Mouse (Mus musculus): Measurements from ENCODE around the gene Neo1. TPM values are rescaled to one million over a fixed set of nuclear protein-coding genes. Genes with fewer than 3 reads are reported as not detected.

Gene Neo1
- polyA plus RNA-seq, 2 experiments, result 1.5 TPM

DNA sequence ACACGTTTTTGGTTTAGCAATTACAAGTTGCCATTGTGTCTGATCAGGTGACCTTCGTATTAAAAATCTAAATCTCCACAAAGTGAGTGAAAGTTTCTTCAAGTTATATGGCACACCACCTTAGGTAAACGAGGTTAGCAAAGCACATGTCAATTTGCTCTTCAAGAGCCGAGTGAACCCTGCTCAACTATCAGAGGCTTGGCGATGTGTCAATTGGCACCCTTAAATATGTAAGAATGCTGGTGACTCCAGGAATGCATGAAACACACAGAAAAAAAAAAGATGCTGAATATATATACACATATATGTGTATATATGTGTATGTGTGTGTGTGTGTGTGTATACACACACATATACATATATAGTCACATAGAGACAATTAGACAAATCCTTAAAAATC, 1.4 kb downstream of the Neo1 start:
- no peak overlapping the region for H3K4me3 ChIP-seq (ENCODE audit: insufficient read depth in 1 of 2, low read depth in 2 of 2, low read length in 2 of 2)
- no peak overlapping the region for H3K9ac ChIP-seq (replicated peaks)
- ATAC-seq (ENCODE audit: insufficient read depth) (no peak), DNase-seq (ENCODE audit: low read depth in 3 of 3, low spot score in 3 of 3) (no peak)
- H3K4me1 ChIP-seq (replicated peaks; ENCODE audit: control insufficient read depth in 2 of 2, insufficient read depth in 2 of 2, low read length in 1 of 2), result no peaks in the 10 kb centered on the region
- peaks cover 34% of the 10 kb centered on the region for H3K27me3 ChIP-seq (ENCODE audit: control insufficient read depth, insufficient read depth, low read length)
- peak overlapping the region; percentile 54 for H3K4me2 ChIP-seq (ENCODE audit: low read depth)
- no peak for TF ChIP-seq EP300 (IDR thresholded peaks at IDR 0.05; ENCODE audit: low read depth)
- no peak for TF ChIP-seq CTCF (IDR thresholded peaks at IDR 0.05; ENCODE audit: low read depth)
- no peaks in the 10 kb centered on the region for H3K9me3 ChIP-seq (ENCODE audit: control insufficient read depth, low read length)
- H3K36me3 ChIP-seq (replicated peaks; ENCODE audit: control insufficient read depth, insufficient read depth, low read depth), result no peaks in the 10 kb centered on the region
- 38% methylated on average over 5 of the region's 5 CpGs for WGBS (ENCODE audit: insufficient replicate concordance)
- H3K27ac ChIP-seq, result no peak overlapping the region

- Histone ChIP-seq H3K9ac (replicated peaks) (no peak overlapping the region), H3K9me3 (ENCODE audit: control insufficient read depth, low read length) (no peaks in the 10 kb centered on the region), H3K27ac (no peak overlapping the region), H3K4me1 (replicated peaks; ENCODE audit: control insufficient read depth in 2 of 2, insufficient read depth in 2 of 2, low read length in 1 of 2) (no peaks in the 10 kb centered on the region), H3K36me3 (replicated peaks; ENCODE audit: control insufficient read depth, insufficient read depth, low read depth) (no peaks in the 10 kb centered on the region), H3K4me2 (ENCODE audit: low read depth) (no peak overlapping the region), H3K27me3 (ENCODE audit: control insufficient read depth, insufficient read depth, low read length) (peaks cover 34% of the 10 kb centered on the region), H3K4me3 (ENCODE audit: insufficient read depth in 1 of 2, low read depth in 2 of 2, low read length in 2 of 2) (no peak overlapping the region)
- no peak for ATAC-seq (ENCODE audit: insufficient read depth)
- TF ChIP-seq CTCF (IDR thresholded peaks at IDR 0.05; ENCODE audit: low read depth) (no peak), EP300 (IDR thresholded peaks at IDR 0.05; ENCODE audit: low read depth) (no peak)
- WGBS (ENCODE audit: insufficient replicate concordance), result 39% methylated on average over 3 of the region's 3 CpGs
- DNase-seq (ENCODE audit: low read depth in 3 of 3, low spot score in 3 of 3), result no peak
Observed at GRCm38 (mm10) chr9:59033492-59033891, 2.7 kb downstream of the Neo1 start.

DNA sequence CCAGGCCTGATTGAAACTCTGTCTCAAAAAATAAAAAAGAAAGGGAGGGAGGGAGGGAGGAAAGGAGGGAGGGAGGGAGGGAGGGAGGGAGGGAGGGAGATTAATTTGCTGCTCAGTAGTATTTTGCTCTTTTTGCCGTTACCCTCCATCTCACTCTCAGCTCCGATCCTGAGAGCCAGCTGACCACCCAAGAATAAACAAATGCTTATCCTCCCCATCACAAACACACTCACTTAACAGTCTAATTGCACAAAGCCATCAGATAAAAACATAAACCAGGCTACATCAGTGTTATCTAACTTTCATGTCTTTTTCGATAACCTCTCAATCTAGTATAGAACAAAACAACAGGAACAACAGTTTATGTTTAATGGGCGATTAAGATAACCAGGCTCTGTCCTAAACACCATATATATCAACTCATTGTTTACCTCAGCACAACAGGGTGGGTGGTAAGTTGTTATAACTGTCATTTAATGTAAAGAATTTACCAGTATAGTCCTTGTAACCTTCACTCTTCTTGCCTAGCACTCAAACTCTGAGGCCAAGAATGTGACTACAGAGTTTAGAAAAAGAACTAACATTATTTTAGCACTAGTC, 11.9 kb downstream of the Neo1 start:
- H3K9me3 ChIP-seq (ENCODE audit: control insufficient read depth, low read length), result no peaks in the 10 kb centered on the region
- ATAC-seq (ENCODE audit: insufficient read depth) (no peak), DNase-seq (ENCODE audit: low read depth in 3 of 3, low spot score in 3 of 3) (no peak)
- no peaks in the 10 kb centered on the region for H3K27me3 ChIP-seq (ENCODE audit: control insufficient read depth, insufficient read depth, low read length)
- no peak overlapping the region for H3K4me2 ChIP-seq (ENCODE audit: low read depth)
- no peak overlapping the region for H3K4me3 ChIP-seq (ENCODE audit: insufficient read depth in 1 of 2, low read depth in 2 of 2, low read length in 2 of 2)
- no peak overlapping the region for H3K9ac ChIP-seq (replicated peaks)
- 55% methylated on average over 4 of the region's 4 CpGs for WGBS (ENCODE audit: insufficient replicate concordance)
- TF ChIP-seq EP300 (IDR thresholded peaks at IDR 0.05; ENCODE audit: low read depth), result no peak
- no peak for TF ChIP-seq CTCF (IDR thresholded peaks at IDR 0.05; ENCODE audit: low read depth)
- H3K36me3 ChIP-seq (replicated peaks; ENCODE audit: control insufficient read depth, insufficient read depth, low read depth), result no peaks in the 10 kb centered on the region
- H3K27ac ChIP-seq, result no peak overlapping the region
- H3K4me1 ChIP-seq (replicated peaks; ENCODE audit: control insufficient read depth in 2 of 2, insufficient read depth in 2 of 2, low read length in 1 of 2), result no peaks in the 10 kb centered on the region

DNA sequence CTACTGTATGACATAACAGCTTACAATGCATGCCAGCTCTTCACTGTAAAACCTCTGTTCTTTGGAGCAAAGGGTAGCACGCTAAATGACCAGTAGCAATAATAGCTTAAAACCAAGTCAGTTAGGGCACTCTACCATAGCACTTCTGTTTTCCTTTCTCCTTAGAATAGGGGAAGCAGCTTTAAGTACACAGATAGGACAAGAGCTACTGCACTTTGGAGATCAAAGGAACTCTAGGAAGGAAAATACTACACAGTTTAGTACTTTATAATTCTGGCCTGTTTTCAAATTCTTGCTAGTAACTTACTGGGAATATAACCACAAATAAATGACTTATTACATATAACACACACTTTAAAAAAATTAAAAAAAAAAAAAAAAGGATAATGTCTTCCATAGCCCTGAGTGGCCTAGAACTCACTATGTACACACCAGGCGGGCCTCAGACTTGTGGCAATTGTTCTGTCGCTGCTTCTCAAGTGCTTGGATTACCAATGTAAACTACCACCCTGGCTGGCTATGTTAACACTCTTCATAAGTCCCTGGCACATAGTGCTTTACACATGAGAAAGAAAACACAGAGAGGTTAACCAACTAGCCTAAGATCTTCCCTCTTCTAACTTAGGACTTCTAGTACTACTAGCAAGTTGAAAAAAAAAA, 20.1 kb downstream of the Neo1 start:
- DNase-seq (ENCODE audit: low read depth in 3 of 3, low spot score in 3 of 3), result no peak
- WGBS (ENCODE audit: insufficient replicate concordance), result 65% methylated on average over 3 of the region's 3 CpGs

DNA sequence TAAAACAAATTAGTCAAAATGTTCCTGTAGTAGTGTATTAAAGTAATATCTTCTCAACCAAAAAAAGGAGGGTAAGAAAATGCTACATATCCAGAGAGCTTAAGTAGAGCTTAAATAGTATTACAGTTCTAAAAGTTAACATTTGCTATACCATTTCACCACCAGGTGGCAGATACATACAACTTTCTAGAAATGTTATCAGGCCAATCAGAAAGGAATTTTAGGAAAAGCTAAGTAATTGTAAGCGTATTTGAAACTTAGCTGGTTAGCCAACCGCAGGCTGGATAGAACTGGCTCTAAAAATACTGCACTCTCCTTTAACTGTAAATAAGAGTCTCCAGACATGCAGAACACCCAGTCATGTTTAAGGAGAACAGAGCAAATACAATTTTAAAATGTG, 22.9 kb downstream of the Neo1 start:
- Histone ChIP-seq H3K36me3 (replicated peaks; ENCODE audit: control insufficient read depth, insufficient read depth, low read depth) (no peaks in the 10 kb centered on the region), H3K27ac (no peak overlapping the region), H3K9me3 (ENCODE audit: control insufficient read depth, low read length) (no peaks in the 10 kb centered on the region), H3K4me2 (ENCODE audit: low read depth) (no peak overlapping the region), H3K4me1 (replicated peaks; ENCODE audit: control insufficient read depth in 2 of 2, insufficient read depth in 2 of 2, low read length in 1 of 2) (no peaks in the 10 kb centered on the region), H3K27me3 (ENCODE audit: control insufficient read depth, insufficient read depth, low read length) (no peaks in the 10 kb centered on the region), H3K4me3 (ENCODE audit: insufficient read depth in 1 of 2, low read depth in 2 of 2, low read length in 2 of 2) (no peak overlapping the region), H3K9ac (replicated peaks) (no peak overlapping the region)
- 12% methylated on average over 2 of the region's 2 CpGs for WGBS (ENCODE audit: insufficient replicate concordance)
- TF ChIP-seq CTCF (IDR thresholded peaks at IDR 0.05; ENCODE audit: low read depth) (peak; percentile 36; the same call in 1 of the 2 replicates), EP300 (IDR thresholded peaks at IDR 0.05; ENCODE audit: low read depth) (no peak)
- ATAC-seq (ENCODE audit: insufficient read depth) (no peak), DNase-seq (ENCODE audit: low read depth in 3 of 3, low spot score in 3 of 3) (peak in 1 of 3 experiments; percentile 7)

More for the DNA sequence above, 20.1 kb downstream of the Neo1 start:
- H3K27me3 ChIP-seq (ENCODE audit: control insufficient read depth, insufficient read depth, low read length), result no peaks in the 10 kb centered on the region
- no peak overlapping the region for H3K27ac ChIP-seq
- H3K4me1 ChIP-seq (replicated peaks; ENCODE audit: control insufficient read depth in 2 of 2, insufficient read depth in 2 of 2, low read length in 1 of 2), result no peaks in the 10 kb centered on the region
- H3K4me2 ChIP-seq (ENCODE audit: low read depth), result no peak overlapping the region
- no peaks in the 10 kb centered on the region for H3K36me3 ChIP-seq (replicated peaks; ENCODE audit: control insufficient read depth, insufficient read depth, low read depth)
- H3K9ac ChIP-seq (replicated peaks), result no peak overlapping the region
- no peak overlapping the region for H3K4me3 ChIP-seq (ENCODE audit: insufficient read depth in 1 of 2, low read depth in 2 of 2, low read length in 2 of 2)
- H3K9me3 ChIP-seq (ENCODE audit: control insufficient read depth, low read length), result no peaks in the 10 kb centered on the region
- ATAC-seq (ENCODE audit: insufficient read depth), result no peak
- TF ChIP-seq CTCF (IDR thresholded peaks at IDR 0.05; ENCODE audit: low read depth) (no peak), EP300 (IDR thresholded peaks at IDR 0.05; ENCODE audit: low read depth) (no peak)

Measured in liver, embryonic 14.5 days (tissue).